Mouse (Mus musculus) adrenal gland, adult (tissue): ENCODE data around the gene Gm21970.

Experiments
- DNase-seq, 2 experiments: peaks; one replicate each; pipeline ENCODE4 v3.0.0; 2022 to 2023; ENCODE audit warnings: low spot score in 1 of 2; ENCODE audit not compliant: inconsistent age in 2 of 2

Gene Gm21970

GRCm38 (mm10) chr16:91398944-91399343 is 7.4 kb downstream of the Gm21970 start:
- no peak for DNase-seq

GRCm38 (mm10) chr16:91401569-91402165 is 10.1 kb downstream of the Gm21970 start:
- no peak for DNase-seq

- no peak for DNase-seq
Measured at GRCm38 (mm10) chr16:91403784-91404183, 12.3 kb downstream of the Gm21970 start.

- peak in 1 of 2 experiments; percentile 55 for DNase-seq
Measured at GRCm38 (mm10) chr16:91404187-91404586, 12.7 kb downstream of the Gm21970 start.

- peak; percentile 55 to 88 for DNase-seq
Measured at GRCm38 (mm10) chr16:91404828-91405577, 13.5 kb downstream of the Gm21970 start.

GRCm38 (mm10) chr16:91405640-91406584 is 14.4 kb downstream of the Gm21970 start, which contains the start of gene Il10rb:
Gene Il10rb, plus strand, starts transcription at chr16:91406164.
- peak; percentile 90 to 96 for DNase-seq

- peak in 1 of 2 experiments; percentile 91 for DNase-seq
Measured at GRCm38 (mm10) chr16:91406585-91407220, 15.2 kb downstream of the Gm21970 start.

- DNase-seq, result peak; percentile 81 to 93
Measured at GRCm38 (mm10) chr16:91413102-91413844, 21.8 kb downstream of the Gm21970 start.

- DNase-seq, result peak; percentile 78 to 90
Measured at GRCm38 (mm10) chr16:91415391-91416189, 24.1 kb downstream of the Gm21970 start.

- DNase-seq, result peak in 1 of 2 experiments; percentile 72
Measured at GRCm38 (mm10) chr16:91416357-91416756, 24.8 kb downstream of the Gm21970 start.

- DNase-seq, result peak; percentile 55 to 79
Measured at GRCm38 (mm10) chr16:91416938-91417337, 25.4 kb downstream of the Gm21970 start.

- no peak for DNase-seq
Measured at GRCm38 (mm10) chr16:91418531-91418930, 27.0 kb downstream of the Gm21970 start.

- no peak for DNase-seq
Measured at GRCm38 (mm10) chr16:91425816-91426215, 34.3 kb downstream of the Gm21970 start.

- DNase-seq, result peak in 1 of 2 experiments; percentile 59
Measured at GRCm38 (mm10) chr16:91426586-91426985, 35.1 kb downstream of the Gm21970 start.

GRCm38 (mm10) chr16:91427461-91427860 is 35.9 kb downstream of the Gm21970 start:
- peak in 1 of 2 experiments; percentile 75 for DNase-seq

GRCm38 (mm10) chr16:91428259-91428865 is 36.8 kb downstream of the Gm21970 start:
- DNase-seq, result peak; percentile 66 to 90

- peak in 1 of 2 experiments; percentile 31 for DNase-seq
Measured at GRCm38 (mm10) chr16:91432720-91433328, 41.3 kb downstream of the Gm21970 start.

GRCm38 (mm10) chr16:91433329-91433933 is 41.9 kb downstream of the Gm21970 start:
- peak in 1 of 2 experiments; percentile 63 for DNase-seq
